Mouse (Mus musculus) megakaryocyte, adult 5-6 weeks (primary cell): ENCODE data around the gene Ddx60. TPM values are rescaled to one million over a fixed set of nuclear protein-coding genes. Genes with fewer than 3 reads are reported as not detected.

Experiments used
- ATAC-seq: 2 replicates; pipeline ENCODE4 v1.8.0; 2016; ENCODE audit warnings: mild to moderate bottlenecking, inconsistent platforms; ENCODE audit not compliant: poor library complexity, severe bottlenecking
- total RNA-seq, 2 experiments: library from RNA; stranded (forward) in 1 of 2; stranded (reverse) in 1 of 2; fragments of 153-499, 151-499 nt in 1 of 2; fragments of 221-1000, 200-1000 nt in 1 of 2; gene quantifications; 2 replicates each; pipeline versions ENCODE4 v1.2.3 to v1.2.4; 2015 to 2017

Gene Ddx60
- total RNA-seq, 2 experiments from 2014 or later = 5.7 to 8.7 TPM

DNA sequence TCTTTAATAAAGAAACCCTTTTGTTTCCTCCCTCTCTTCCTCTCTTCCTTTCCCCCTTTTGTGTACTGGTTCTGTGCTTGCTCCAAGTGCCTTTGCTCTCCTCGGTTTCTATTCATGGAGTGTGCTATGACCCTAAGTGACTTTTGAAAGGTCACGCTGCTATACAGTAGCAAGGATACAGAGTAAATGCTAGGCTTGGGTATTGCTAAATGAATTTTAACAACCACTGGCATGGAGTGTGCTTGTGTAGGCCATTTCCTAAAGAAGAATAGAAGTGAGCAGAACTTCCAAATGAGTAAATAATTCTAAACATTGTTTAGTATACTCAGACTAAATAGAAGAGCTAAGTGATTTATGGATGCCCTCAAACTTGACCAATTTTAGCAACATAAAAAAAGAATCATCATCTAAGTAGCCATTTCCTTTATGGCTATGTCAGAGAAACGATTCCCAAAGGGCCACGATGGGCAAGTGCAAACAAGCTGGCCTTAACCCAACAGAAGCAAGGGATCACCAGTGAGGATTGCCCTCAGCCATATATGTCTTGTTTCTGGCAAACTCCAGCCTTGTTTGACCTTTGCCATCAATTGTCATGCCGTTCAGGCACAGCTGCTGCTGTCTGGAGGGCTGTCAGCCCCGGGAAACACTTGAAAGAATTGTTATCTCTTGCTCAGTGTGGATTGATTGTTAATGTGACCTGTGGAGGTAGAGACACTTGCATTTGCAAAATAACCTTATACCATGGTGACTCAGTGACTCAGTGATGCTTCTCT is 58.0 kb downstream of the Ddx60 start:
- no peak for ATAC-seq

DNA sequence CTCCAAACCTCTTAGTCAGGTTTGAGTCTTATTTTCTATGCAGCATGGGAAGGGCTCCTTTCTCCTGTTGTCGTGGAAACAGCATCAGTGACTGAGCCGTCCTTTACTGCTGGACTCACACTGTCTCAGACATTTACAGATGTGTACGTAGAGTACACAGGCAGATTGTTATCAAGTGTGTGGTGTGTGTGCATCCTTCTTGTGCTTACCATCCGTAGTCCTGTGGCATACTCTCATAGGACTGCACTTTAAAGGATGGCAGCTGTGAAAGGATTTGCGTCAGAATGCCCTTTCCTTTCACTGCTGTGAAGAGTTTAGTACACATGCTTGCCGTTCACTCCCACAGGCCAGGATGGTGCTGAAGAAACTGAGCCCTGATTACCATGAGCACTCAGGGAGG is 61.6 kb downstream of the Ddx60 start:
- ATAC-seq = no peak

DNA sequence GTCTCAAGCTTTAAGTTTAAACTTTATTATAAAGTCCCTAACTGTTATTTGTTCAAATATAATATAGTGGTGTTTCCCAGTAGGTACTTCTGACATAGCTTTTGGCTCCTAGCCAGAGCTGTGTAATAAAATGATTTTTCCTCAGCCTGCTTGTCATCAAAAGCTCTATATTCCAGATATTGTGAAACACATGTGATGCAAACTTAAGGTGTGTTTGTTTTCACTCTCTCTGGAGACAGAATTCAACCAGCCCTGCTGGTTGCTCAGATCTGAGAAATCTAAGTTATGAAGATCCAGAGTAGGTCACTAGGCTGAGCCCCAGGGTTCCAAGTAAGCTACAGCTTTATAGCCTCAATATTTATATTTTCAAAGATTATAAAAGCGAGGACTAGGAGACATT is 64.9 kb downstream of the Ddx60 start:
- ATAC-seq = no peak

DNA sequence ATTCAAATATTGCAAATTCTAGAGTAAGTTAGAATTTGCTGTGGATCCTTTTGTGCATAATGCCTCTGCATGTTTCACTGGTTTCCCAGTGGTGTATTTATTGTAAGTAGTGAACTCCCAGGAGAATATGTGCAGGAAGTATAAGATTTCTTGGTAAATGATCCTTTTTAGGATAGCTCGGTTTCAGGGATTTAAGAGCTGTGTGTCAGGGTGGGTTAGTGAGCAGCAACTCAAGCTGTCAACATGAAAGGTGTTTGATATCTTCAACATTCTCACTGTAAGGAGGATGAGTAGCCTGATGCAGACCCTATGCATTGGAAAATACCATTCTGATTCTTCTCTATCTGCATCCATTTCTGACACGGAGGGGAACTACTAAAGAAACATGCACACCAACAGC is 69.2 kb downstream of the Ddx60 start:
- ATAC-seq = no peak

DNA sequence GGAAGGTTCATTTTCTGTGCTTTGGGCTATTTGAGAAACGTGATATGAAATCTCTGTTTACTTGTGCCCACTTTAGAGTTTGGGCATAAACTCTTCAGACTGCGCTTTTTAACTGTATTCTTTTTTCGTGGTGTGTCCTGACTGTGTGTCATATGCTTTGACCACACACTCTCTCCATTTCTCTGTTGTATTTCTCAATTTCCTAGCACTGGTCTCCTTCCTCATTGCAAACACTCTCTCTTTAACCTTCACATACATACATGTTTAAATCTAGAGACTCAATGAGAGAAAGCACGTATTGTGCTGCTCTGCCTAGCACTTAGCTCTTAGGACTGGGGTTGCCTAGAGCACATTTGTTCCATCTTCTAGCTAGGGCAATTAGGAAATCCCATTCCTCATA is 86.3 kb downstream of the Ddx60 start:
- ATAC-seq = peak; percentile 96

DNA sequence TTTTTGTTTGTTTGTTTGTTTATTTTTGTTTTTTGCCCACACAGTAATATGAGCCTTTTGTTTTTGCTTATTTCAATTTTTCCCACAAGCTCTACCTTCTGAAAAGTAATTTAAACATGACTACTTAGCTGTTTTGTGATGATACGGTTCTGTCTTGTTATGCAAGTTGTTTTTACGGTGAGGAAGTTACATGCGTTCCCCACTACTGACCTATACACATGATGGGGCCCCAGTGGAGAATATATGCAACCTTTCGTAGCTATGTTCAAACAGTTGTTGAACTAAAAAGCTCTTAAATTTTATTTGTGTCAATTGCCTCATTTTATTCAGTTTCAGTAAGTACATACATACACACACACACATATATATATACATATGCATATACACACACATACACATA is 86.7 kb downstream of the Ddx60 start:
- peak; percentile 86 for ATAC-seq

DNA sequence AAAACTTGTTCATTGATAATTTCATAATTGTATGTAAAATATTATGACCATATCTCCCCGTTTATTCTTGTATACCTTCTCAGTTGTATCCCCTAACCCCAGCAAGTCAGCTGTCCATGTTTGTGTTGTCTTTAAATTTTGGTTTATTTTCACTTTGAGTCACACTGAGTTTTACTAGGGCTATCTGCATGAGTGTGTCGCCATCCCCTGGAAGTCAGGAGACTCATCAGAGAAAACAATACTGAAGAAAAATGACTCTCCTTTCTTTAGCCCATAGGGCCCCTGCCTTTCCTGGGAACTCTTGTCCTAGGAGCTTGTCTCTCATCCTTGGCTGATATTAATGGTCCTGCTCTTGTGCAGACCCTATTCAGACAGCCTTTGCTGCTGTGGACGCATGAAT is 106.5 kb downstream of the Ddx60 start:
- peak; percentile 47; the same call in 1 of the 2 replicates for ATAC-seq

DNA sequence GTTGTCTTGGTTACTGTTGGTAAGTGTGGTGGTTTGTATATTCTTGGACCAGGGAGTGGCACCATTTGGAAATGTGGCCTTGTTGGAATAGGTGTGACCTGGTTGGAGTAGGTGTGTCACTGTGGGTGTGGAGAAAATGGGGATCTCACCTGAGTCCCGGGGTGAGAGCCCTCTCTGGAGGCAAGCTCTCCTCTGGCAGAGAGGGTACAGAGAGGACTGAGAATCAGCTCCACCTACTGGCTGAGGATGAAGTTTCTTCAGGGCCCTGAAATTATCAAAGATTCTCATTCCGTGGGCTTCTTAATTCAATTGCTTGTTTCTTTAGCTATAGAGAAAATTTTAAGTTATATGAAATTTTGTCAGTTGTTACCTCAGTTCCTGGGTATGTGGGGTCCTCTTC is 118.9 kb downstream of the Ddx60 start:
- ATAC-seq = peak; percentile 81

DNA sequence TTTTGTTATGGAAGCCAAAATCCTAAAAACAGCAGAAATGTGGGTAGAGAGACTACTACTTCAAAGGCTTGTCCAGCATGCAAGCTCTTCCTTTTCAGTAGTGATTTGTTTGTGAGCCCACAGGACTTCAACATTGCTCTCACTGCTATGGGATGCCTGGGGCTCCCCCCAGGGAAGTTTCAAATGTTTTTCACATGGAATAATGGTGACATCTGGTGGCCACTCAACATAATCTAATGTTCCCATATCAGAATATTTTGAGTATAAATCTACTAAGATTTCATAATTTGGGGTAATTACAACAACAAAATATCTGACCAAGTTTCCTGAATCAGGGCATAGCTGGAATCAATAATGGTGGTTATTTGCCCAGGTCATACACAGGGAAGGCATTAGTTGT is 132.5 kb downstream of the Ddx60 start:
- no peak for ATAC-seq

DNA sequence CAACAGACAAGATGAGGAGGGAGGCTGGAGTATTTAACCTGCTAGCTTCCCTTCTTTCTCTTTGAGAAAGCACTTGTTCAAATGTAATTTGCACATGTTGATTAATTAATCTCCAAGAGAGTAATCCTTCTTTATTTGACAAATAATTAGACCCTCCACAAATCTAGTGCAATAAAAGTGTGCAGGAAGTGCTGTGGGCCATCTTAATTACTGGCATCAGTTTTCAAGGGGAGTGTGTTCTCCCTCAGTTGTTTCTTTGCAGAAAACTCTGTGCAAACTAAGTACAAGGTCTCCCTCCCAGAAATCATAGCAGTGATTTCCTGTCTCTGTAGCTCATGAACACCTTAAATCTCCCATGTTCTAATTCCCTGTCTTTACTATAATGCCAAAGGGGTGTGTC is 140.4 kb downstream of the Ddx60 start:
- ATAC-seq = no peak

DNA sequence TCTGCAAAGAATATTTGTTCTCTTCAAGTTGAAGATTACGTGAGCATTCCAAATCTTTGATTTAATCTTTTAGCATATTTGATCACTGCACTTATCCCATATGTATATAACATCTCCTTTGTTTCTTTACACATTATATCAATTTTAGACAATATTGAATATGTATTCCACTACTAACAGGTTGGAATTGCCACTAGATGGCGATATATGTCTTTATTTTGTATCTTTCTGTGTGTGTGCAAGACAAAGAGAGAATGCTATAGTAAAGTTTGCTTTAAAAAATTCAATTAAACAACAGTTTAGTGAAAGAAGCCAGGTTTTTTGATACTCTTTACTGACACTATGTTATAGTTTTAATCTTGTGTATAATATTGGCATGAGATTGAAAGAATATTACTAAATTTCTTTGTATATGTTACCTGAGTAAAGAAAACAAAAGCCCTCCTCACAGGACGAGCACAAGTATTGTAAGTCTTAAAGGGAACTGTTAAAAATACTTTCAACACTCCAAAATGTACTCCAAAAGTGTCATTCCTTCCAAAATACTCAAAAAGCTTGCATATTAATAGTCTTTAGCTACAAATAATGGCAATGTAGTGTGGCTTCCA is 152.4 kb downstream of the Ddx60 start:
- ATAC-seq = no peak

DNA sequence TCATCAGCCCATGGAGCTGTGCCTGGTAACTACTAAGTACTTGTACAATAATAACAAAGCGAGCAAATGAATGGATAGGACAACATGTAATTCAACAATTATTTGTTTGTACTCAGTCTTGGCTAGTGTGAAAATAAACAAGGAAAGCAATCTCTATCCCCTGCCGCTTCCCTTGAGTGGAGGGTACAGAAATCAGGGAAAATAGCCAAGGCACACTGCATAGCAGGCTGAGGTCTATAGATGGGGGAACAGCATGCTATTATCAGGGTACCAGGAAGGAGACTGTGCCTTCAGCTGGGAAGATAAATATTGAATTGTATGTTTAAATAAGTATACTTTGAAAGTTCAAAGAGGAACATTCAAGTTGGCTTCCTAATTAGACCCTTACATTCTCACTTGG is 153.9 kb downstream of the Ddx60 start:
- ATAC-seq = no peak

Other genes starting within 250 kb of the Ddx60 start
- 1.3 TPM in 2 replicates for gene Palld, start 25.4 kb upstream of the Ddx60 start, total RNA-seq (2015)
- gene Palld, start 25.4 kb upstream of the Ddx60 start, total RNA-seq (2017) = 0.44 and 0.65 TPM in 2 replicates
- not detected in 2 replicates for gene Anxa10, start 195.1 kb downstream of the Ddx60 start, total RNA-seq (2015)
- not detected in 2 replicates for gene Anxa10, start 195.1 kb downstream of the Ddx60 start, total RNA-seq (2017)